Mouse (Mus musculus) right cerebral cortex, postnatal 4 days (tissue): ENCODE measurements at regions not wholly inside any gene's neighbourhood (a gene's known extent, or its start where the extent isn't known, plus 50 kb on each side); places are given as distances from the start of the nearest gene placed in this dataset.

Experiments
- DNase-seq: peaks from one replicate; pipeline ENCODE4 v3.0.0-alpha.2; 2022

DNA sequence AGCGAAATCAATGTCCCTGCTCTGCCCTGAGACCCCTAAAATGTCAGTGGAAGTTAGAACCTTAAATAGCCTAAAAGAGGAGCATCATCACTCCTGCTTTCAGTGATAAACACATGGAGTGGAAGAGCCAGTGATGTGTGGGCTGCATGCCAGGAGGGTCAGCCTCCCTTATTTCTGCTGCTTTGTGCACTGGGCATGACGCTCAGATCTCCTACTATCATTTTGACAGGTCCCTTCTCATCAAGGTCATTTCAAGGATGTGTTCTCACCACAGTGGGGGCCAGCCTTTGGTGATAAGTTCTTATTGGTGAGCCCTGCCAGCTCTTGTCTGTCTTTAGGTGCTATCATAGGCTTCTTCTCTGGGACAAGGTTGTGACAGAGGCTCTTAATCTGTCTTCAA, 215.5 kb upstream of the Dynlrb2 start:
- no peak for DNase-seq

DNA sequence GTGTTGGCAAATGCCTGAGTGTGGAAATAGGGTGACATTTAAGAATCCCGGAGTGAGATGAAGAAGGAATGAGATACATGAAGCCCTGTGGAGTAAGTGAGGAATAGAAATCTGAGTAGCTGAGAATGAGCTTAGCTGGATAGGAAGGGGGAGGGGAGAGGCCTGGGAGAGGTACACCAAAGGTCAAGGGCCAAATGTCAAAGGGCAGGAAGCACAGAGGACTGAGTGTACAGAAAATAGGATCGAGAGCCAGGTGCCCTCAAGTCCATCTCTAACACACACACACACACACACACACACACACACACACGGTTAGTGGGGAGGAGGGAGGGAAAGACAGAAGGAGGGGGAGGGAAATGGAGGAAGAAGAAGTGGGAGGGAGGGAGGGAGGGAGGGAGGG, 220.8 kb upstream of the Dynlrb2 start:
- no peak for DNase-seq

DNA sequence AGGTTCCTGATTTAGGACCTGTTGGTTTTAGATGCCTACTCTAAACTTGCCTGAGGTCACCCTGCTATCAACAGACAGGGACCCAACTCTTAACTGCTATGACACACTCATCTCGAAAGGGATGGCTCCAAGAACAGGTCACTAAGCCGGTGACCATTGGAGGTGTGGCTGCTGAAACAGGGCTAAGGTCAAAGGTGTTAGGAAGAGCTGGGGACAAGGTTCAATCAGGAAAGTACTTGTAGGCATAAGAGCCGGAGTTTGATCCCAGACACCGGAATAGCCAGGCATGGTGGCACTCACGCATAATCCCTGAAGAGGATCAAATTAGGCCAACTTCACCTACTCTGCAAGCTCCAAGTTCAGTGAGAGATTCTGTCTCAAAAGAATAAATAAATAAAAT, 222.4 kb upstream of the Dynlrb2 start:
- no peak for DNase-seq

DNA sequence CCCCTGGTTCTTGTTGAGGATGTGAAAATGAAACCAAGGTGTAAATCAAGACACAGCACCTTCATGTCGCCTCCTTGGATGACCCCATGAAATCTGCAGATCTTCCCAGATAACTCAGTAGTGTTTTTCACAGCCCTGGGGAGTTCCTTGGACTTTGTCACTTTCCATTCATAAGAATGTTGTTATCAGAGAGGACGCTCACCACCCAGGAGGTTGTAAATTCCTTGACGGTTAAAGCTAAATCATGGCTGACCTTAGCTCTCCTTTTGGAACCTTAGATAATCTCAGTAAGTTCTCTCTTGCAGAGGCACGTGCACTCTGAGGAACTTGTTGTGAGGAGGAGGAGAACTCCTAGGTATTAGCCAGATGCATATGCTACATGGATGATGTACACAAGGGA, 229.8 kb upstream of the Dynlrb2 start:
- no peak for DNase-seq

GRCm38 (mm10) chr8:116271238-116271637, 233.5 kb upstream of the Dynlrb2 start:
- DNase-seq: no peak

GRCm38 (mm10) chr8:116269393-116269792, 235.4 kb upstream of the Dynlrb2 start:
- DNase-seq: no peak

DNA sequence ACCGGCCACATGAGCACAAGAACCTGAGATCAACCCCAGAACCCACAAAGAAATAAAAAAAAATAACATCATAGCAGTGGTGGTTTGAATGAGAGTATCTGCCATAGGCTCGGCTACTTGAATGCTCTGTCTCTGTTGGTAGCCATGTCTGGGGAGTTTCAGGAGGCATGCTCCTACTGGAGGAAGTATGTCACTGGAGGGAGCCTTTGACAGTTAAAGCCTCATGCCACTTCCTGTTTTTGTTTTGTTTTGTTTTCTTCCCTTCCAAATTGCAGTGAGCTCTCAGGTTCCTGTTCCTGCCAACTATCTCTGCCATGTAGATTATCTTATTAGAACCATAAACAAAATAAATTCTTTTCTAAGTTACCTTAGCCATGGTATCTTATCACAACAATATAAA, 236.1 kb upstream of the Dynlrb2 start:
- DNase-seq: no peak

- DNase-seq: peak; percentile 39
Measured at GRCm38 (mm10) chr8:116268161-116268560, 236.6 kb upstream of the Dynlrb2 start.

GRCm38 (mm10) chr8:116267021-116267420, 237.8 kb upstream of the Dynlrb2 start:
- DNase-seq: no peak

DNA sequence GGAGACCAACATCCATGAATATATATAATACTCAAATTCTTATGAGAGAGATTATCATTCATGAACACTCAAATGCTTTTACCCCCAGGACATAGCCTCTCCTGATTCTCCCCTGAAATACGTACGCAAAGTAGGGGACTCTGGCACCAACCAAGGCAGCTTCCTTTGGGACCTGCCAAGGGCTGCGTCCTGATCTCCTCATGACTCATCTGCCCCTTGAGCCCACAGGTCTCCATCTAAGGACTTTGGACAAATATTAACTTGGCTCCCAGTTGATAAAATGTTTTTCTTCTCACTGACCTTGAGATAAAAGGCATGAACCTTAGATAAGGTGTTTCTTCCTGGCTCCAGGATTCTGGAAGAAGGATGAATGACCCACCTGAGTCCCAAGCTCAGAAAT, 239.2 kb upstream of the Dynlrb2 start:
- no peak for DNase-seq

- no peak for DNase-seq
Measured at GRCm38 (mm10) chr8:116264078-116264477, 240.7 kb upstream of the Dynlrb2 start.

DNA sequence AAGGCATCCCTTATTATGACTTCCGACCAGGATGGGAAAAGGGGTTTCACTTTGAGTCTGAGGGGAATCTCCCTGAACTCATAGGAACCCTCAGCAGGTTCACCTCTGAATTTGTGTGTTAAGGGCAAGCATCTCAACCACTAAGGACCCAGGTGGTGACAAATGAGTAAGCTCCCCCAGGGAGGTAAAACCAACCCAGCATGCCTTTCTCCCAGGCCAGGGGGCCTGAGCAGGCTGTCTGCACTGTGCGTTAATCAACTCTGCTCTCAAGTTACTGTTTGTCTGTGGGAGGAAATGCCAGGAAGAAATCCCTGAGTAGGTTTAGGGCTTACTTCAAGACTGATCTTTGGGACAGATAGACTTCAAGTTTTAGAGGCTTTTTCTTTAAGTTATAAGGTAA, 243.5 kb upstream of the Dynlrb2 start:
- no peak for DNase-seq

GRCm38 (mm10) chr8:116255398-116255797, 249.4 kb upstream of the Dynlrb2 start:
- no peak for DNase-seq

DNA sequence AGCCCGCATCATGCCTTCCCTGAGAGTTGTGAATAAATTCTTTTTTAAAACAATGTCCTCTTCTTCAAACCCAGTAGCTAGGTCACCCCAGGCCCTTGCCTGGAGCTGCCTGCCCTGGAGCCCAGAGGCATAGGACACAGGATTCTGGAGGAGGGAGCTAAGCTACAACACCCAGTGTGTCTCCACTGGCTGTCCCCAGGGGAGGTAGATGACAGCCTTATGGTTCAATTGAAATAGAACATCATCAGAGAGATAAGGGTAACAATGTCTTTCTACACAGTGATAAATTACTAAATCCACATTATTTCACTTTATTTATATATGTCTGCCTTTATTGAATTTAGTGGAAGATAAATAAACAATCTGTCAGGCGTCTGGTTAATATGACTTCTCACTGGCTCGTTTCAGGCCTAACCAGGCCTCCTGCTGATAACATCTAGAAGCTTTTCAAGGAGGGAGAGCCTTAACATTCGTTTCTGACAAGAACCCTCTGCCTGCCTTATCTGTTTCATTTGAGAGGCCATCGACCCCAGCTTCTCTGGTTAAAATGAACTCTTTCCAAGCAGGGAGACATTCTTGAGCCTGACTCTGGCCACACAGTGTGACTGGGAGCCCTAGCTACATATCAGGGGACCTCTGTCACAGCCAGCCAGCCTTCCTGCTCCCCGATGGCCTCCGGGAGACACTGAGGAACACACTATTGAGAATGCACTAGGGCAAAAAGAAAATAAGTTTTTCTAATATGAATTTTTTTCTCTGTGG, 252.1 kb upstream of the Dynlrb2 start:
- no peak for DNase-seq

GRCm38 (mm10) chr8:116248398-116248797, 256.4 kb upstream of the Dynlrb2 start:
- DNase-seq: no peak

DNA sequence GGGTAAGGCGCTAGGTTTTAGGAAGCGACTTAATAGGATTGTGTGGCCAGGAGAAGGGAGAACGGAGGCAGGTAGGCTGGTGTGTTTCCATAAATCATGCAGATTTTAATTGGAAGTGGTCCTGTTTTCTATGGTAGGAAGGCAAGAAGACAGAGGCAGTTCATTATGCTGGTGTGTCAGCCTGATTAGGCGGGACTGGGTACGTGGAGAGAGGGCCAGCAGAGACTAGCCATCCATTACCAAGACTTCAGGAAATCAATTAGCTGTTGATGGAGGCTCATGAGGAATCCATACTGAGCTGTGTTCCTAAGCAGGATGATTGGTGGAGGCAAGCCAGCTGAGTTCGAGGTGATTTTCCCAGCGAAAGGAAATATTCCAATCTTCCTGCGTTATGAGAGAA, 261.3 kb upstream of the Dynlrb2 start:
- DNase-seq: no peak

DNA sequence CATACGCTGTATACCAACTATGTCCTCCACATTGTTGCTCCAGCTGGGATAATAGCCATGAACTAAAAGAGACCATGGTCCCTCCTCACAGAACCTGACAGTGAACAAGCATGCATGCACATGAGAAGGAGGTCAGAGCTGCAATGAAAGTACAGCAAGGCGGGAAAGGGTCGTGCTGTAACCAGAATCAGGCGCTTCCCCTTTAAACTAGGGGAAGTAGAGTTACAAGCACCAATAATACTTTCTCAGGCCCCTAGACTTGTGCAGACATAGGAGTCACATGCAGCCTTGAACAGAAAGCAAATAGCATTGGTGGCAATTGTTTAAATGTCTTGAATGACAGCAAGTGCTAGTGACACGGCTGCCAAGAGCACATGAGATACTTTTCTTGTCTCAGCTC, 261.8 kb upstream of the Dynlrb2 start:
- no peak for DNase-seq

GRCm38 (mm10) chr8:116241987-116242242, 262.9 kb upstream of the Dynlrb2 start:
- DNase-seq: no peak

DNA sequence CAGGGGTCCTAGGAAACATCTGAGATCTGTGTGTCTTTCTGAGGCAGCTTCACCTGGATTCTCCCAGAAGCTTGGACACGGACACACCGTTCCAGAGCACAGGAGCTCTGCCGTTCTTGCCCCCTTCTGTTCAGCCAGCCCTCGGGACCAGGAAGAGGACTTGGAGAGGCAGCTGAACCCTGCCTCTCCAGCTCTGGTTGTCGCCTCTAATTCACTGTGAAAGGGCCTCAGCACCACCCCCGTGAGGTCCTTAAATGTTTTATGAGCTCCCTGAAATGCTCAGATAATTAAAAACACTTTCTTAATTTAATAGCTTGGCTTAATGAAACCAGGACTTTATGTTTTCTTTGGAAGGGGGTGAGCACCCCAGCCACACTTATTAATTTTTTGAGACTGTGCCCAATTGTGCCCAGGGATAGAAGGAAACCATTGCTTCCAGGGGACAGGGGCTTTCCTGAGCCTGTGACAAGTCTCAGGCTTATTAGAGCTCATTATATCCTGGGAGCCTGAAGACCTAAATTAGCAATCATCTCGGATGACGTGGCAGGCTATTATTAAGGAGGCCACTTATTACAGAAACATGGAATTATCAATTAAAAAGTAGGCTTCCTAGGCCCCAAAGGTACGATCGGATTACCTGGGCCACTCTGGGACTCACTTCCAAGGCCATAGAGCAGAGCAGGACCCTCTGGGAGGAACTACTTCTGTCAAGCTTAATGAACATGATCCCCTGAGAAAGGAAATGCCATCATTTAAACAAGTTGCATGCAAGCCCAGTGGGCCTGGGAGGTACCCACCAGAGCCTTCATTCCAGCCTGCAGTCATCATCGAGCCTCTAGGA, 263.4 kb upstream of the Dynlrb2 start:
- DNase-seq: no peak

DNA sequence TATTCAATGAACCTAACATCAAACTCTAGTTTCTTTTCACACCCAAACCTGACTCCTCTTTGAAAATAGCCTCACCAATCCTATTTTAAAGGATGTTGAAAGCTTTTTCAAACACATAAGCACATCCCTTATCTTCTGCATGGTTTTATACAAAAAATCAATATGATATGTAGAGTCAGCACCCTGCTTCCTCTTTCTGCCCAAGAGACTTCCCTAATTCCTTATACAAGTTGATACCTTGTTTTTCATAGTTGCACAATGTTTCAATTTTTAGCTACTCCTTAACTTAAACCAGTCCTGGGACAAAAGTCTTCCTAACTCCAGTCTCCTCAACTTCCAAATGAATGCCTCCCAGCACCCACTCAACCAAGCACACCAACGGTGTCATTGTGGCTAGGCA, 266.1 kb upstream of the Dynlrb2 start:
- DNase-seq: no peak

DNA sequence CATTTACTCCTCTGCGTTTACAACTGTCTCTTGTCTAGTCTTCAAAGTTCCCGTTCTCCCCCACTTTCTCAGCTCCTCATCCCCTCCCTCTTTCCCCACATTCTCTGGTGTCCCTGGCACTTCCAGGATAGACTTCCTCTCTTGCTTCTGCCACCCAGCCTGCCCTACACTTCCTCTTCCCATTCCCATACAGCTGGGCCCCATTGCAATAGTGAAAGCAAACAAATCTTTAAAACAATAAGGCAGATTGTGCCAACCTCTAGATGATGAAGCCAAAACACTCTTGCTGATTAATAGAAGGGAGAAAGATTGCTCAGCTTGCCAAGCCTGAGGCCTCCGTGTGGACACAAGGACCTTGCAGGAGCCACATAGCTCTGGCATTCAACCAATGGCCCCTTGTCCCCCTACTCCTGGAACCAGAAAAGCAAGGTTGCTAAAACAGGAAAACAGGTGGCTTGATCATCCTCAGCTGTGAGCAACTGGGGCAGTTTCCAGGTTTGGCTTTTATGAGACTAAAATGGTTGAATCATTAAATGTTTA, 267.1 kb upstream of the Dynlrb2 start:
- DNase-seq: no peak

DNA sequence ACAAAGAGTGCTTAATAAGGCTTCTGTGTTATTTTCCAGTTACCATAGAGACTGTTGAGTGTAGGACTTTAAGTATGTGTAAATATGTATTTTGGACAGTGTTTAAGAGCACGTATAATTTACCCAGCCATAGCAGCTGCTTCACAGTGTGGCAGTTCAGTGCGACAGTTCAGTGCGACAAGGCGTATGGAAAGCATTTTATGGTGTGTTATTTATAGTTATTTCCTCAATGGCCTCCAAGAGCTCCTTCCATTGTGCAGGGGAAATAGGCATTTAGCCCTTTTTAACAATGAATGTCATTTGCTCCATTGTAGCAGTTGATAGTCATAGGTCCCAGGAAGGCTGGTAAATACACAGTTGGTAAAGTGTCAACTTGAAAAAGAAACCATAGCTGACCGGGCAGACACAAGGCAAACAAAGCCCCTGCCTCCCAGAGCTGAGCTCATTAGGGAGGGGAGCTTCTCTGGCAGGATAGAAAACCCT, 275.1 kb upstream of the Dynlrb2 start:
- no peak for DNase-seq

- DNase-seq: no peak
Measured at GRCm38 (mm10) chr8:116227003-116227402, 277.8 kb upstream of the Dynlrb2 start.

DNA sequence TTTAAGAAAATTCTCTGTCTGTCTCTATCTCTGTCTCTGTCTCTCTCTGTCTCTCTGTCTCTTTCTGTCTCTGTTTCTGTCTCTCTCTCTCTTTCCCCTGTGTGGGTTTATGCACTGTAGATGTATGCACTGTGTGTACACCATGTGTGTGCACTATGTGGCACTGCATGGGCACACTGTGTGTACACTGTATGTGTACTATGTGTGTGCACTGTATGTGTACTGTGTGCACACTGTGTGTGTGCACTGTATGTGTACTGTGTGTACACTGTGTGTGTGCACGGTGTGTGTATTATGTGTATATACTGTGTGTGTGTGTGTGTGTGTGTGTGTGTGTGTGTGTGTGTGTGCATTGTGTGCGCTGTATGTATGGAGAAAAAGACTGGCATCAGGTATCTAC, 281.5 kb upstream of the Dynlrb2 start:
- no peak for DNase-seq
